Mouse (Mus musculus): ENCODE measurements at regions not wholly inside any gene's neighbourhood (a gene's known extent, or its start where the extent isn't known, plus 50 kb on each side); places are given as distances from the start of the nearest gene placed in this dataset.

DNA sequence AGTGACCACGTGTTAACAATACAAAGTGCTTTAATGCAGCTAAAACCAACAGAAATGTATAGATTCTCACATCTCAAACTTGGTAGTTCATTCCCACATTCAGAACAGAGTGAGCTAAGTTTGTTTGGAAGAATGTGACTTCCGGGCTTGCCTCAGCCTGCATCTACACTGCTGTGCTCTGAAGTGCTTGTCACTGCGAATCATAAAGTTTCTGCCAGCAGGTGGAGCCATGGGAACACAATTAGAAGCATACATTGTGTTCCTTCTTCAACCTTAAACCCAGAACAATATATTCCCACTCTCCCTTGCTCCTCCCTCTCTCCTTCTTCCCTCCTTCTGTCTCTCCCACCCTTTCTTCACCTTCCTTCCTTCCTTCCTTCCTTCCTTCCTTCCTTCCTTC is 128.5 kb upstream of the P3h2 start:
- no peaks in the 10 kb centered on the region for H3K9me3 ChIP-seq
- 8% methylated on average over 3 of the region's 3 CpGs for WGBS

DNA sequence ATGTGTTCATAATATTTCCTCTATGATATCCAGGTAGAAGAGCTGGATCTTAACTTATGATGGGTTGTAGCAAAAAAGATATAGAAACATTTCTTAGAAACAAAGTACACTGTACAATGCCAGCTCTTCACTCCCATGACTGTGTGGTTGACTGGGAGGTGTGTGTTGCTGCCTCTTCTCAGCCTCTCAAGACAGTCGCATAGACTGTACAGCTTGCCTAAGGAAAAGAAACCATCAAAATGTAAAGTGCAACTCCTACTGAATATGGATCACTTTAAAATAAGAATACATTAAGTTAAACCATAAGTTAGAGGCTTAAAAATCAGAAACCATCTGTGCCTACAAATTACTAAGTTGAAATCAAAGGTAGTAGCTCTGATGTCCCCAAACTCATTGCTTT is 125.5 kb upstream of the P3h2 start:
- no peaks in the 10 kb centered on the region for H3K9me3 ChIP-seq
- WGBS: 78% methylated on average over 1 of the region's 1 CpGs
- H3K9ac ChIP-seq: no peak overlapping the region
- no peak overlapping the region for H3K4me3 ChIP-seq (replicated peaks)
- H3K4me2 ChIP-seq: no peak overlapping the region
- no peaks in the 10 kb centered on the region for H3K36me3 ChIP-seq
- no peak overlapping the region for H3K27ac ChIP-seq
- H3K27me3 ChIP-seq (replicated peaks): no peaks in the 10 kb centered on the region
- no peaks in the 10 kb centered on the region for H3K4me1 ChIP-seq
- no peak for ATAC-seq (ENCODE audit: insufficient read depth, low FRiP score, low read depth)

More for the DNA sequence above, 128.5 kb upstream of the P3h2 start:
- H3K4me2 ChIP-seq: no peak overlapping the region
- H3K4me3 ChIP-seq (replicated peaks): no peak overlapping the region
- ATAC-seq (ENCODE audit: insufficient read depth, low FRiP score, low read depth): peak; percentile 66; the same call in 1 of the 2 replicates
- H3K36me3 ChIP-seq: no peaks in the 10 kb centered on the region
- no peaks in the 10 kb centered on the region for H3K27me3 ChIP-seq (replicated peaks)
- H3K9ac ChIP-seq: no peak overlapping the region
- H3K27ac ChIP-seq: no peak overlapping the region
- H3K4me1 ChIP-seq: no peaks in the 10 kb centered on the region

DNA sequence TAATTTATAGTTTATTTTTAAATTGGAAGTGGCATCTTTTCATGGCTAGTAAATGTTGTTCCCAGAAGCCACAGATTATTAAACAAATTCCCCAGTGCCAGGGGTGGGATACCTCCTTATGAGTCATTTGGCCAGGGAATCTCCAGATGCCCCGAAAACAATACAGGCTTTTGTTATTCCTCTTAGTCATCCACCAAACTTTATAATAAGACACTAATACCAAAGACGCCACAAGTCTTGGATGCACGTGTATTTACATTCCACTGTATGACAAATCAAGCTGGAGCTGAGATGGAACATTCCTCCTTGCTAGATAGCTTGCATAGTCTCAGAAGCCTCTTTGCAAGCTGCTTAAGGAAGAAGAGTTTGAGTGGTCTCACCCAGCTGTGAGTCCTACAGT is 105.8 kb upstream of the P3h2 start:
- H3K36me3 ChIP-seq: no peaks in the 10 kb centered on the region
- H3K4me3 ChIP-seq (replicated peaks): no peak overlapping the region
- ATAC-seq (ENCODE audit: insufficient read depth, low FRiP score, low read depth): no peak
- no peak overlapping the region for H3K27ac ChIP-seq
- no peaks in the 10 kb centered on the region for H3K4me1 ChIP-seq
- no peak overlapping the region for H3K9ac ChIP-seq
- WGBS: 42% methylated on average over 3 of the region's 3 CpGs
- H3K9me3 ChIP-seq: no peaks in the 10 kb centered on the region
- no peak overlapping the region for H3K4me2 ChIP-seq
- H3K27me3 ChIP-seq (replicated peaks): no peaks in the 10 kb centered on the region

DNA sequence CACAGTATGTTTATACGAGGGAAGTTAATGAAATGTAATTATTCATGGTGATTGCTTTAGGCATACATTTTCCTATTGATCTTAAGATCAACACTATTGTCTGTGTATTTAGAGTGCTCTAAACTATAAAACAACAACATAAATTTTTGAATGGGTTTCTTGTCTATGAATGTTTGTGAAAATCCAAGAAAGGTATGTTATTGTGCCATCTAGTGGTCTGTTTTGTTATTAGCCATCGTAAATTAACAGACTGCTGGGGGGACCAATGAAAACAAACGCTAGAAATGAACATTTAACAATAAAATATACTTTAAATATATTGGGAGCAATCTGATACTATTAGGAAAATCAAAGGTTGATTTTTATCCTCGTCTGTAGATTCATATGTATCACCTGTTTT is 93.5 kb upstream of the P3h2 start:
- Histone ChIP-seq H3K36me3 (no peaks in the 10 kb centered on the region), H3K9ac (no peak overlapping the region), H3K27ac (no peak overlapping the region), H3K9me3 (no peaks in the 10 kb centered on the region), H3K27me3 (replicated peaks) (no peaks in the 10 kb centered on the region), H3K4me1 (no peaks in the 10 kb centered on the region), H3K4me3 (replicated peaks) (no peak overlapping the region), H3K4me2 (no peak overlapping the region)
- WGBS: 10% methylated on average over 4 of the region's 4 CpGs
- no peak for ATAC-seq (ENCODE audit: insufficient read depth, low FRiP score, low read depth)

DNA sequence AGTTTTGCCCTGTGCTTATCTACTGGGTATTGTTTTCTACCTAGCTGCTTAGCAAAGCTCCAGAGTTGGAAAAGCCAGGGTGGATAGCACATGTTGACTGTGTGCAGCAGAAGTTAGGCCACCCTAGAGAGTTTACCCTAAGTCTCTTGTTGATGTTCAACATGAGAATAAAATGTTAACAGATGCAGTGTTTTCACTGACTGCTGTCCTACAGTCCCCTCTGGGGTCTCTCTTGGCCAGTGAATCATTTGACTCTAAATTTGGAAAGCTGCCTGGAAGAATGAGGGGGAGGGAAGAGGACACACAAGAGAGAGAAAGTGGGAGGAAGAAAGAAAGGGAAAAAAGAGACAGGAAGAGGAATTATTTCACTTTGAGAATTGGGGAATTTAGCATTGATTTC is 90.8 kb upstream of the P3h2 start:
- H3K9ac ChIP-seq: no peak overlapping the region
- H3K9me3 ChIP-seq: no peaks in the 10 kb centered on the region
- no peak overlapping the region for H3K4me2 ChIP-seq
- H3K4me1 ChIP-seq: no peaks in the 10 kb centered on the region
- H3K27me3 ChIP-seq (replicated peaks): no peaks in the 10 kb centered on the region
- ATAC-seq (ENCODE audit: insufficient read depth, low FRiP score, low read depth): no peak
- H3K27ac ChIP-seq: no peak overlapping the region
- H3K36me3 ChIP-seq: no peaks in the 10 kb centered on the region
- H3K4me3 ChIP-seq (replicated peaks): no peak overlapping the region

DNA sequence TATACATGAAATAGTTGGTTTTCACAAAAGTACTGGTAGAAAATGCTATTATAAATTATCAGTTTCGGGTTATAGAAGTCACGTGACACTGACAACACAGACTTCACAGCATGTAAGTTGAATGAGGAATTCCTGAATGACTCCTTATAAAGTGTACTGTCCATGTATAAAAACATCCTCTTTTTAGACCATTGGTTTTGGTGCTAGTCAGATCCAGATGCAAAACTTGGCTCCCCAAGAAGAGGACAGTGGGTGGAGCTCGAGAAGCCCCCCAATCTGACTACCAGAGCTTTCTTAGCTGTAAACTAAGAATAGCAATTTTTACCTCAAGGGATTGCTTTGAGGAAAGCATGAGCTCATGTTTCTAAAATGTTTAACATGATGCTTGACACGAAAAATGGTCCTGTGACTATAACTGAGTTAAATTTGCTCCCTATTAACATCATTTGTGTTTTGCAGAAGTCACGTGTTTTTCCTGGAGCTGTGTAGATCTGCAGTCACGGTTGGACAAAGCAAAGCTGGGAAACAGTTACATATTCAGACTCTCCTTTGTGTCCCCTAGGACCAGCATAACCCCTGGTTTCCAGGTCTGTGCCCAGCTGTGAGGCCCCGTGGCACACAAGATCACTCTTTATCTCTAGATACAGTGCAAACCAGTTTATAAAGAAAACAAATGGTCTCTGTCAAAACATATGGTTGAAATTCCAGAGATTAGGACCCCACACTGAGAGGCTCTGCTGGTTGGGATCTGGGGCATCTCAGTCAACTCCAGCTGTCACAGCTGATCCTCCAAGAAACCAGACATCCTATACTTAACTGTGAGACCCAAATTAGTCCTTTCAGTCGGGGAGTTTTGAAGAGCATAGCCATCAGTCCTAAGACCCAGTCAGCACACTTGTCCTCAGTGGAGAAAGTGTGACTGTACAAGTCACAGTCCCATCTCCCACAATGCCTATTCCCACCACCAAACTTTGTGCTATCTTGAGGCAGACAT is 80.0 kb upstream of the P3h2 start:
- WGBS: 37% methylated on average over 8 of the region's 8 CpGs
- peak; percentile 47; the same call in 1 of the 2 replicates for ATAC-seq (ENCODE audit: insufficient read depth, low FRiP score, low read depth)
- Histone ChIP-seq H3K9ac (no peak overlapping the region), H3K27me3 (replicated peaks) (no peaks in the 10 kb centered on the region), H3K27ac (peak overlapping the region; percentile 66; the same call in 1 of the 2 replicates), H3K4me3 (replicated peaks) (no peak overlapping the region), H3K4me2 (no peak overlapping the region), H3K4me1 (peaks cover 7% of the 10 kb centered on the region; the same call in 1 of the 2 replicates), H3K9me3 (no peaks in the 10 kb centered on the region), H3K36me3 (no peaks in the 10 kb centered on the region)

DNA sequence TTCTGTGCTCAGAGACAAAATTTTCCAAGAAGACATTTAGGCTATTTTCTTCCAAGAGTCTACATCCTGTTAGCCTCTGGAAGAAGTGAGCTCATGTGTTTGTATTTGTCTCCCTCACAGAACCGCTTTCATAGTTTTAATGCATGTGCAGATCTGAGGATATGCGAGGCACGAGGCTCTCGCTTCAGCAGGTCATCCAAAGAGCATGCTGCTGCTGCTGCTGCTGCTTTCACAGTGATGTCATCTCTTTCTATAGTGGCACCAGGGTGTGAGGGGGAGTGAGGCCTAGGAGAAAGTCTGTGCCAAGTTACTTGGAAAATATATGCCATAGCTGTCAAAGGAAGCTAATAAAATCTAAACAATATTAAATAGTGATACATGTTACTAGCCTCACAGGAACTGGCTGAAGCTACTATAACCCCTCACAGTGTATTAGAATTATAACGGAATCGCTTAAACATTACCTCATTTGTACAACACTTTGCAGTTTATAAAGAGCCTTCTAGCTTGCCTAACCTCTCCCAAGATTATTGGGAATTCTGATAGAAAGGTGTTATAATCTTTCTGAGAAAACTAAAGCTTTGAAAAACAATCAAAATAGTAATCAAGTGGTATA is 79.2 kb upstream of the P3h2 start:
- WGBS: 33% methylated on average over 6 of the region's 6 CpGs
- H3K36me3 ChIP-seq: no peaks in the 10 kb centered on the region
- no peaks in the 10 kb centered on the region for H3K9me3 ChIP-seq
- ATAC-seq (ENCODE audit: insufficient read depth, low FRiP score, low read depth): peak; percentile 77; the same call in 1 of the 2 replicates
- no peak overlapping the region for H3K4me2 ChIP-seq
- H3K4me1 ChIP-seq: peaks cover 7% of the 10 kb centered on the region; the same call in 1 of the 2 replicates
- no peak overlapping the region for H3K9ac ChIP-seq
- H3K27ac ChIP-seq: peak overlapping the region; percentile 51; the same call in 1 of the 2 replicates
- no peaks in the 10 kb centered on the region for H3K27me3 ChIP-seq (replicated peaks)
- H3K4me3 ChIP-seq (replicated peaks): no peak overlapping the region

DNA sequence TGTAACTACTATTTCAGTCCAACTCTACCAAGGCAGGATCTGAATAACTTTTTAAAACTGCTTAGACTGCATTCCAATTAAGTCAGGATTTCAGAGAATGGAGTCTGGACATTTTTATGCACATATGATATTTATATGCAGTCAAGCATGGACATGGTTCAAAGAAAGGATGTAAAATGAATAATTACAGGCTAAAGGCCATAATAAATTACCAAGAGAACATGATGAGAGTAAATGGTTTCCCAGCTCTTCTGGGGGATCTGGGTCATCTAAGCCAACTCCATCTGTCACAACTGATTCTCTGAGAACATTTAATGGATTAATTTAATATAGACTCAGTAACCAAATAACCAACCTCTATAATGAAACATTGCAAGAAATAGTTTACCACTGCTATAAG is 77.9 kb upstream of the P3h2 start:
- H3K27ac ChIP-seq: no peak overlapping the region

DNA sequence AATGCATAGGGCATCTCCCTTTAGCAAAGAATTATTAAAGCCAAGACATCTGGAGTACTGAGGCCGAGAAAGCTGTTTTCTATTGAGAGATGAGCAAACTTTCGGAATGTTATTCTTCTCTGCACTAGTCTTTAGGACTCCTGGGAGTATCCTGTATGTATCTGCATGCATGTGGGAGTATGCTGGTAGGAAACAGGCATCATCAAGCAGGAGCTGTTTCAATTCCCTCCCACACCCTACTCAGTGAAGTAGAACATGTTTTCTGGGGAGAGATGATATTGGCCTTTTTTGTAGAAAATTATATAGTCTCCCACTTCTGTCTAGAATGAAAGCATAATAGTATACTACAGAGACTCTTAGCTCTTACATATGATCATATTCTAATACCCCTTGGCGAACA is 76.1 kb upstream of the P3h2 start:
- Histone ChIP-seq H3K27me3 (replicated peaks) (no peaks in the 10 kb centered on the region), H3K4me1 (0 out of 2 replicates have a peak, but pooled peaks cover 7% of the 10 kb centered on the region), H3K4me3 (replicated peaks) (no peak overlapping the region), H3K9ac (no peak overlapping the region), H3K4me2 (no peak overlapping the region), H3K36me3 (no peaks in the 10 kb centered on the region), H3K9me3 (no peaks in the 10 kb centered on the region), H3K27ac (no peak overlapping the region)
- no peak for ATAC-seq (ENCODE audit: insufficient read depth, low FRiP score, low read depth)
- WGBS: 71% methylated on average over 3 of the region's 3 CpGs

More for the DNA sequence above, 77.9 kb upstream of the P3h2 start:
- no peaks in the 10 kb centered on the region for H3K36me3 ChIP-seq
- H3K4me3 ChIP-seq (replicated peaks): no peak overlapping the region
- H3K4me2 ChIP-seq: no peak overlapping the region
- H3K27me3 ChIP-seq (replicated peaks): no peaks in the 10 kb centered on the region
- ATAC-seq (ENCODE audit: insufficient read depth, low FRiP score, low read depth): no peak
- H3K4me1 ChIP-seq: peaks cover 7% of the 10 kb centered on the region; the same call in 1 of the 2 replicates
- no peak overlapping the region for H3K9ac ChIP-seq
- no peaks in the 10 kb centered on the region for H3K9me3 ChIP-seq

DNA sequence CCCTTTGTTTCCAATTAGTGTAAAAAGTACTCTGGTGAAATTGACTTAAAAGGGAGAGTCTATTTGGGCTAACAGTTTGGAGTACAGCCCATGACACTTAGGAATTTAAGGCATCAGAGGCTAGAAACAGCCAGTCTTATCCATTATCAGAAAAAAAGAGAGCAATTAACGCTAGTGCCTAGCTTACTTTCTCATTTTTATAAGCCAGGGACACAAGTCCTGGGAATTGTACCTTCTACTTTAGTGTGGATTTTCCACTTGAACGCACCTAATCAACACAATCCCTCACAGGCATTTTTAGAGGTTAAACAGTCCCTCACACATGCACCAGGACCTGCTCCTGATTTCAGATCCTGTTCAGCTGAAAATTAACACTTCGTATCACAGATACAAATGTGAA is 65.9 kb upstream of the P3h2 start:
- Histone ChIP-seq H3K9me3 (no peaks in the 10 kb centered on the region), H3K4me1 (no peaks in the 10 kb centered on the region), H3K36me3 (no peaks in the 10 kb centered on the region), H3K9ac (no peak overlapping the region), H3K27me3 (replicated peaks) (no peaks in the 10 kb centered on the region), H3K4me2 (no peak overlapping the region), H3K27ac (no peak overlapping the region), H3K4me3 (replicated peaks) (no peak overlapping the region)
- ATAC-seq (ENCODE audit: insufficient read depth, low FRiP score, low read depth): no peak
- WGBS: 69% methylated on average over 3 of the region's 3 CpGs

DNA sequence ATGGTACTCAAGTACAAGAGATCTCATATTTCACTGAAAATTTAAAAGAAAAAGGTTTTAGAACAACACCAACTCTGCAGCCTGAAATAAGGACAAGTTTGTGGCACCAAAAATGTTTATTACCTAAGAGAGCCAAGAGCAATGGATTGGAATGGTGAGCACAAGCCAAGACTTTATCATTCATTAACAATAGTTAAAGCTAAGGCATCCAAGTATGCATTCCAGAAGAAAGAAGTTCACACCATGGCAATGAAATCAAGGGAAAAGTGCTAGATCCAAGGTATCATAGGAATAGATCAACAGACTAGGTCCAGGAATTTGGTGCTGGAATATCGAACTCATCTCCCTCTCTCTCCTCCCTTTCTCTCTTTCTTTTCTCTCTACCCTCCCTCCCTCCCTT is 63.8 kb upstream of the P3h2 start:
- no peak overlapping the region for H3K4me2 ChIP-seq
- H3K9ac ChIP-seq: no peak overlapping the region
- WGBS: 91% methylated on average over 1 of the region's 1 CpGs
- no peaks in the 10 kb centered on the region for H3K9me3 ChIP-seq
- no peaks in the 10 kb centered on the region for H3K36me3 ChIP-seq
- ATAC-seq (ENCODE audit: insufficient read depth, low FRiP score, low read depth): no peak
- H3K4me3 ChIP-seq (replicated peaks): no peak overlapping the region
- no peaks in the 10 kb centered on the region for H3K4me1 ChIP-seq
- H3K27me3 ChIP-seq (replicated peaks): no peaks in the 10 kb centered on the region
- H3K27ac ChIP-seq: no peak overlapping the region

DNA sequence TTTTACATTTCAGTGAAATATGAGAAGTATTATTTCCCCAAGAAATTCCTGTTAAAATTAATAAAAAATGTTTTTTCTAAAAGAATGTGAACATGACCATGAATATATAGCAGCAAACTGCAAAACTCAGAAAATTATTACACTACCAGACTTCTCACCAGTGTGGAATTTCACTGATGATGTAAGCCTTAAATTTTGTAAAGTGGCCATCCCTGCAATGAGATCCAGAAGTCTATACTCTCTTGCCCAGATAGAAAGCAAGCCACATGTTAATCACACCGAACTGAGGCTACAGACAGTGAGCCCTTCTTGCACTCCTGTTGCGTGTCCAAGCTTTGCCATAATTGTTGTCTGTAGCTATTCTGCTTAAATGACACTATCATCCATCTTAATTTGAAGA is 62.6 kb upstream of the P3h2 start:
- ATAC-seq (ENCODE audit: insufficient read depth, low FRiP score, low read depth): no peak
- no peak overlapping the region for H3K4me2 ChIP-seq

More for the DNA sequence above, 62.6 kb upstream of the P3h2 start:
- Histone ChIP-seq H3K27ac (no peak overlapping the region), H3K4me3 (replicated peaks) (no peak overlapping the region), H3K9me3 (no peaks in the 10 kb centered on the region), H3K27me3 (replicated peaks) (no peaks in the 10 kb centered on the region), H3K9ac (no peak overlapping the region), H3K36me3 (no peaks in the 10 kb centered on the region), H3K4me1 (no peaks in the 10 kb centered on the region)
- 88% methylated on average over 2 of the region's 2 CpGs for WGBS
